Mouse (Mus musculus): ENCODE data around the gene Trpv6.

The Trpv6 gene

GRCm38 (mm10) chr6:41636178-41636577, at the start of gene Trpv6:
TSS of gene Trpv6 (minus strand) at chr6:41636405.
- DNase-seq (ENCODE audit: low read depth): no peak

DNA sequence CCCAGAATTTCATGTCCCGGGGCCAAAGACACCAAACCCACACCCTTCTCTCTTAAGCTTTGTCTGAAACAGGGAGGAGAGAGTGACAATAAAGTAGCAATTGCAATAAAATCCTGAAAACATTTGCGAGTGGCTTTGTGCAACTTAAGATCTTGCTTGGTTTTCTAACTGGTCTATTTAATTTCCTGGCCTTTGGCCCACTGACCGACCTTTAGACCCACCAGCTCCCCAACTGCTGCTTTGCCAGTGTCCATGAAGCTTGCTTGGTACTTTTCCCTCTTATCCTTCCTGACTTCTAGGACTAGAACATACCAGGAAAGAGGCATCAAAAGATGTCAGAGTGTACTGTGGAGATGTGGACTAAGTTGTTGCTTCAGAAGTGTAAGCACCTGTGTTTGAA, 49.4 kb upstream of the Trpv6 start:
- no peak for DNase-seq (ENCODE audit: low read depth)

GRCm38 (mm10) chr6:41684911-41685310, 48.7 kb upstream of the Trpv6 start:
- DNase-seq (ENCODE audit: low read depth): no peak

DNA sequence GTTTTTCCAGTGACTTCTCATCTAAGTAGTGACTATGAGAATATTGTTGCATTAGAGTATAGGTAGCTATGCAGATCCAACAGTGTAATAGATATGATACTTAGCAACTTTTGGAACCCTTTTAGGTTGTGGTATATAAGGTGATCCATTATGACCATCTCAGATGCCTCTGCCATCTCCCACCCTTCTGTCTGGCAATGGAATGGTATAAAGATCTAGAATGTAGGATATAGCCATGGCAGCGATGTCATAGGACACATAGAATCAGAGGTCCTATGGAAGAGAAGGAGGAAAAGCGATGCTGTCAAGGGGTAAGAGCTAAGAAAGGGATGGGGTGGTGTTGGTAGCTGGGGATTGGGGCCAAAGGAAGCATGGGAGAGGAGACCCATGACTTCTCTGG, 47.9 kb upstream of the Trpv6 start, which contains the start of gene Llcfc1:
TSS of gene Llcfc1 (plus strand) at position 301 of the 400 bp plus-strand sequence.
- DNase-seq (ENCODE audit: low read depth): no peak

- no peak for DNase-seq (ENCODE audit: low read depth)
Measured at GRCm38 (mm10) chr6:41681656-41682055, 45.5 kb upstream of the Trpv6 start.

DNA sequence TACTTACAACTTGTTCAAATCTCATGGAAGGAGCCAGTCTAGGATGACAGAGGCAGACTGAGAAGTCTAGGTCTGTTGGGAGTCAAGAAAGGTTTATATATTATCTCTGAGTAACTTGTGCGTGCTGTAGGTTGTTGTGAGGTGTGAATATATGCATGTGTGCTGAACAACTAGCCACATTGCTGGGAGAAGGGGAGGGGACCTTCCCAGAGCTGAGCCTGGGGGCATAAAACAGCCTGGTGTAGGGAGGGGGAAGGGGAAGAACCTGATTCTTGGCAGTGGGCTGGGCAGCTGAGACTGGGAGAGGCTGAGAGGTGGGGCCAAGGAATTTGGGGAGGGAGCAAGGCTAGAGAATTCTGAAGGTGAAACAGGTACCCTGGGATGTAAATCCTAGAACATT, 44.5 kb upstream of the Trpv6 start, which contains the start of gene Trpv5:
TSS of gene Trpv5 (minus strand) at position 101 of the 400 bp plus-strand sequence.
- no peak for DNase-seq (ENCODE audit: low read depth)

GRCm38 (mm10) chr6:41676530-41676929, 40.3 kb upstream of the Trpv6 start:
- no peak for DNase-seq (ENCODE audit: low read depth)

DNA sequence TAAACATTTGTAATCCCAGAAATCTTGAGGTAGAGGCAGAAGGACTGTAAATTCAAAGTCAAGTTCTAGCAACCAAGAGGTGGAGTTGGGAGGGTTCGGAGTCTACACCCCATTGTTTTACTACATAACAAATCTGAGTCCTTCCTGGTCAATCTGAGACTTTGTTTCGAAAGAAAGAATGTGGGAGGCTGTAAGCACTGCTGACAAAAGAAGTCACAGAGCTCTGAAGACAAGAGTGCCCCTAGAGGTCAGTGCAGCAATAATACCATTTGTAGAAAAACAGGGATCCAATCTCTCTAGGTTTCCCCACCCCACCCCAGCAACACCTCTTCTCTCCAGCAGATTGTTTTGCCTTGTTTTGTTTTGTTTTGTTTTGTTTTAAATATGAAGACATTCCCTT, 26.1 kb upstream of the Trpv6 start:
- DNase-seq (ENCODE audit: low read depth): peak; percentile 57

GRCm38 (mm10) chr6:41658487-41658886, 22.3 kb upstream of the Trpv6 start:
- no peak for DNase-seq (ENCODE audit: low read depth)

- peak; percentile 10 for DNase-seq (ENCODE audit: low read depth)
Measured at GRCm38 (mm10) chr6:41654648-41655047, 18.4 kb upstream of the Trpv6 start.

DNA sequence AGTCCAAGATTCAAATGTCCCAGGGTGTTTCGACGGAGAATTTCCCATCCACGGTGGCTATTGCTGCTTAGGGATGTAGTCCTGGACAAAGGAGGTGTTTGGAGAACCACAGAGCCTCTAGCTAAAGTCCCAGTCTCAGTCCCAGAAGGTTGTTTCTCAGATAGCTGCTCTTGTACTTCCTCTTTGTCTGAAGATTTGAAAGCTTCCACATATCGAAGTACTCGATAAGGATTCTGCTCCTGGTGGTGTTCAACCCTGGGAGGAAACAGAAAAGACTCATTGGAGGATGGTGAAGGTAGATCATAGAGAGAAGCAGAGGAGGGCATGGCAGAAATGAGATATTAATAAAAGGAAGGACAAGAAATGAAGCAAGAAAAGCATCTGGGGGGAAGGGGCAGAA, 17.0 kb upstream of the Trpv6 start:
- DNase-seq (ENCODE audit: low read depth): no peak

DNA sequence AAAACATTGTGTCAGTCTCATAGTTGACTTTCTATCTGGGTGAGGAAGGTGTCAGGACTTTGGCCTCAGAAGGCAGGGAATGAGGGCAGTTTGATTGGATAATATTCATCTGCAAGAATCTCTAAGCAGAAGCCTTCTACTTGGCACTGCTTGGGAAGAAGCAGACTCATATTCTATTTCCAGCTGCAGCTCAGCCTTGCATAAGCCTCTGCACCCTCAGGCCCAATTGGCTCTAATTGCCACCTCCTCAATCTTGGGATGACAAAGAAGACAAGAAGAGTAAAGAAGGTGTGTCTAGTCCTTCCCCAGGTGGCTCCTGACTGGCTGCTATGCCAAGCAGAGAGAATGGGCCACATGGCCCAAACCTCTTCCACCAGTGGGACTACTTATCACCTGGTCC, 10.5 kb upstream of the Trpv6 start:
- no peak for DNase-seq (ENCODE audit: low read depth)

GRCm38 (mm10) chr6:41646220-41646619, 10.0 kb upstream of the Trpv6 start:
- DNase-seq (ENCODE audit: low read depth): no peak

GRCm38 (mm10) chr6:41643227-41643626, 7.0 kb upstream of the Trpv6 start:
- DNase-seq (ENCODE audit: low read depth): no peak

DNA sequence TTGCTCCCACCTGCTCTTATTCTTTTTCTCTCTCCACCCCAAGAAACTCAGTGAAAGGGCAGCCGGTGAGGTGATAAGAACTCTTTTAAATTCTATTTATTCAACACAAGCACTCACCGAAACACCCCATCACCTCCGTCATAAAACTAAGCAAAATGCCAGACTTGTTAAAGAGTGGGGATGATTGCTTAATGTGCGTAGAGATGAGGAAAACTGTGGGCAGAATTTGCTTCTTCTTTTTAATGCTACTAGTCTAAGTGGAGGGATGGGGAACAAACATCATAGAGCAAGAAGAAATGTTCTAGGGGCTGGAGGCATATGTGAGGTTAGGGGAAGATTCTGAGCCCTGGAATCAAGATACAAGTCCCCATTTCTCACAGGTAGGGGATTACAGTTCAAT, 6.6 kb upstream of the Trpv6 start:
- no peak for DNase-seq (ENCODE audit: low read depth)

GRCm38 (mm10) chr6:41641173-41641866, 5.1 kb upstream of the Trpv6 start:
- no peak for DNase-seq (ENCODE audit: low read depth)

- no peak for DNase-seq (ENCODE audit: low read depth)
Measured at GRCm38 (mm10) chr6:41640449-41640848, 4.2 kb upstream of the Trpv6 start.

GRCm38 (mm10) chr6:41637927-41638506, 1.8 kb upstream of the Trpv6 start:
- DNase-seq (ENCODE audit: low read depth): no peak

DNA sequence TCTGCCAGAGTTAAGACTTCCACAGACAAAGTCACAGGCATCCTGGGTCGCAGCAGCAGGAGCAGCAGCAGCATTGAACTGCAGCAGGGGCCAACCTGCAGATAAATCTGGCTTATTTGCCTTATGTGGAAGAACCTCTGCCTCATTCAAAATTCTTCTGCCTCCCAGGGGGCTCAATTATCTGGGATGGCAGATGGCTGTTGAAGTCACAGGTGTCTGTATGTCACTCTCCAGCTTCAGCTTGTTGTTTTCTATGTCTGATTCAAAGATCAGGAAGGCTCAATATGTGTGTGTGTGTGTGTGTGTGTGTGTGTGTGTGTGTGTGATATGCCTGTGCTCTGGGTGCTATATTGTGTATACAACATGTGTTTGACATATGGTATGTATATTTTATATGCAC, 1.2 kb upstream of the Trpv6 start:
- DNase-seq (ENCODE audit: low read depth): no peak

- DNase-seq (ENCODE audit: low read depth): no peak
Measured at GRCm38 (mm10) chr6:41635211-41635610, 994 bp downstream of the Trpv6 start.

DNA sequence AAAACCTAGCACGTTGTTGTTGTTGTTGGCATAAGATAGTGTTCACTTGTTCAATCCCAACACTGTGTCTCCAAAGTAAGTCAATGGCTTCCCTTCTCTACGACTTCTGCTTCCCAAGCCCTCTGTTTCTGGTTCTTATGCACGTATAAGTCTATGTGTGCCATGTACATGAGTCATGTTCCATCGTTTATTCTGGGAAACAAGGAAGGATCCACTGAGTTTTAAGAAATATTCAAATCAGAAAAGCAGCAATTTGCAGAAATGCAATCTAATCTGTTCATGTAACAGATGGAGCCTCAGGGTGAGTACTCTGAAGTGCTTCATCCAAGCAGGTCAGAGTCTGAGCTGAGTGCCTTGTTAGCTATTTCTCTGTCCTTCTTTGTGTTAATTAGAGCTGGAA, 4.7 kb downstream of the Trpv6 start:
- no peak for DNase-seq (ENCODE audit: low read depth)

DNA sequence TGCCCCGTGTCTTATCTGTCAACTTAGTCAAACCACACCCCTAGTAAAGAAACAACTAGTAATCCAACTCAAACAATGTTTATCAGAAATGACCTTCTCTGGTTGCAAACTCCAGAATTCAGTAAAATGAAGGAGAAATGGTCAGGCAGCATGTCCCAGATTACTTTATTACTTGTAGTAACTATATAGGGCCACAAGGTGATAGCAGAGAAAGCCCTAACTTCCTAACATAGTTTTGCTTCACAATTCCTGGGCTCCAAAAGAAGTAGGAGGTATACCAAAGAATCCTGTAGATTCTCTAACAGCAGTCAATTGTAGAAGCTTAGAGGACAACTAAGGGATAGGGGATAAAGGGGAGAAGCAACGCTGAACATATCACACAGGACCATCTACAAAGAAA, 5.4 kb downstream of the Trpv6 start:
- DNase-seq (ENCODE audit: low read depth): no peak

DNA sequence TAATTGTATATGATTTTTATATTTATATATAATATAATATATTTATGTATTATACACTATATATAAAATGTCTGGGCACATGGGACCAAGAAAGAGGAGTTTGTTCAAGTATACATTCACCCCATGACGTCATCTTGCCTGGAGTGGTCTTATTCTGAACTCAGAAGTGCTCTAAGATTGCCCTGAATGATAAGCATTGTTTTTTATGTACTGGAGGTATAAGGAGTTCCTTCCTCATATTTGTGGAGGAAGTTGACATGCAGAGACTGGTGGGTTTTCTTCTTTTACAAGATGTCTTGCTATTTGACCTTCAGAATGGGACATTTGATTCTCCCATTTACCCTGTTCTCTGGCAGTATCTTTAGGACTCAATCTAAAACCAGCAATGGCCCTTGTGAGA, 8.0 kb downstream of the Trpv6 start:
- DNase-seq (ENCODE audit: low read depth): no peak

- peak; percentile 61 for DNase-seq (ENCODE audit: low read depth)
Measured at GRCm38 (mm10) chr6:41622661-41623060, 13.5 kb downstream of the Trpv6 start.

Measured in naive thymus-derived CD4-positive, alpha-beta T cell, adult 2 months (primary cell).